In the genomic region with DNA sequence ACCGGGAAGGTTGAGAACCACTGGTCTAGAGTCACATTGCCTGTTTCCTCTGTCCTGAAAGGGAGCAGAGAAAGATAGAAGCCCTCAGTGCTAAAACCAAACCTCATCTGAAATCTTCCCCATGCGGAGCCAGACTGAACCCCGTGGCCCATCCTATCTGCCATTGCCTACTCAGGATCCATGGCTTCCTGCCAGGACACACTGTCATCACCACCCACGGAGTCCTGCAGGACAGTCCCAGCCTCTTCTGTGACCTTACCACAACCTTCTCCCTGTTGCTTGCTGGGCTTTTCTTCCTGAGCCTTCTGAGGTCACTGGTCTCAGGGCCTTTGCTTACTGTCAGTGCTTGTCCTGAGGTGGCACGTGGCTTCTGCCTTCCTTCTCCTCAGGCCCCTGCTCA, we compare ENCODE assay signal across 14 mouse cellular contexts.
A peak's percentile ranks its signal among the peaks of the same experiment; 100 is the strongest.
DNase-seq lines count a peak whose midpoint lies in the region; ATAC-seq and TF ChIP-seq lines count a peak whose summit lies in the region.
"Had no signal": no experiment of that assay in that cellular context is flagged by ENCODE, and none has a peak within 500 bp of the region (broad histone marks: within the 10 kb centered on the region; RNA-seq: fewer than 3 reads in every experiment).

No protein-coding gene starts in this region.

- no peak overlapping the region for H3K4me3 ChIP-seq in heart, adult 2 months
- H3K4me3 ChIP-seq in heart, embryonic 11.5 days (ENCODE audit: low read depth, low read length): no peak overlapping the region
- no peak overlapping the region for H3K4me3 ChIP-seq in heart, postnatal 0 days (ENCODE audit: low read depth, low read length)
- H3K4me3 ChIP-seq in hindbrain, embryonic 11.5 days (ENCODE audit: low read depth, low read length): no peak overlapping the region
- H3K4me3 ChIP-seq: limb, embryonic 12.5 days had no signal

- ATAC-seq in heart, embryonic 11.5 days (replicated peaks; ENCODE audit: insufficient number of reproducible peaks, low FRiP score, low TSS enrichment): no peak; the same call in 1 of the 2 replicates
- peak; percentile 79 for ATAC-seq in heart, postnatal 0 days (ENCODE audit: insufficient read depth, low read depth)
- ATAC-seq in hindbrain, embryonic 11.5 days (ENCODE audit: low FRiP score): no peak
- ATAC-seq: forebrain, embryonic 14.5 days; hindbrain, embryonic 16.5 days had no signal

- H3K79me2 ChIP-seq in heart, adult 2 months (replicated peaks; ENCODE audit: control insufficient read depth, insufficient read depth, low read length): no peaks in the 10 kb centered on the region

- no peak overlapping the region for H3K27ac ChIP-seq in heart, adult 2 months
- no peak overlapping the region for H3K27ac ChIP-seq in heart, embryonic 11.5 days (ENCODE audit: low read depth, low read length)
- H3K27ac ChIP-seq in heart, postnatal 0 days (ENCODE audit: low read depth): no peak overlapping the region
- no peak overlapping the region for H3K27ac ChIP-seq in hindbrain, embryonic 11.5 days (ENCODE audit: low read depth, low read length)
- H3K27ac ChIP-seq: limb, embryonic 12.5 days had no signal

- H3K9ac ChIP-seq in heart, adult 2 months (ENCODE audit: low read depth, low read length): no peak overlapping the region
- no peak overlapping the region for H3K9ac ChIP-seq in heart, embryonic 11.5 days (ENCODE audit: low read depth, low read length)
- H3K9ac ChIP-seq in heart, postnatal 0 days (replicated peaks; ENCODE audit: low read depth, low read length): no peak overlapping the region
- no peak overlapping the region for H3K9ac ChIP-seq in hindbrain, embryonic 11.5 days (ENCODE audit: low read depth, low read length)
- H3K9ac ChIP-seq: limb, embryonic 12.5 days had no signal

- no peaks in the 10 kb centered on the region for H3K36me3 ChIP-seq in heart, adult 2 months (ENCODE audit: control insufficient read depth, insufficient read depth, low read length)
- H3K36me3 ChIP-seq in heart, embryonic 11.5 days (ENCODE audit: control insufficient read depth, insufficient read depth, low read length): no peaks in the 10 kb centered on the region
- H3K36me3 ChIP-seq in heart, postnatal 0 days (replicated peaks; ENCODE audit: control insufficient read depth, insufficient read depth, low read length): no peaks in the 10 kb centered on the region
- no peaks in the 10 kb centered on the region for H3K36me3 ChIP-seq in hindbrain, embryonic 11.5 days (ENCODE audit: control insufficient read depth, insufficient read depth, low read length)
- H3K36me3 ChIP-seq: limb, embryonic 12.5 days had no signal

- no peaks in the 10 kb centered on the region for H3K27me3 ChIP-seq in heart, adult 2 months (ENCODE audit: control insufficient read depth, insufficient read depth, low read length)
- H3K27me3 ChIP-seq in heart, embryonic 11.5 days (ENCODE audit: control insufficient read depth, insufficient read depth, low read length): no peaks in the 10 kb centered on the region; the same call in 1 of the 2 replicates
- H3K27me3 ChIP-seq in heart, postnatal 0 days (ENCODE audit: control insufficient read depth, insufficient read depth, low read length): no peaks in the 10 kb centered on the region
- no peaks in the 10 kb centered on the region for H3K27me3 ChIP-seq in hindbrain, embryonic 11.5 days (ENCODE audit: control insufficient read depth, insufficient read depth, low read length)
- H3K27me3 ChIP-seq: limb, embryonic 12.5 days had no signal

- 37% methylated on average over 5 of the region's 5 CpGs for WGBS in heart, adult 2 months
- 45% methylated on average over 5 of the region's 5 CpGs for WGBS in heart, embryonic 11.5 days (ENCODE audit: insufficient replicate concordance)
- WGBS in heart, postnatal 0 days: 25% methylated on average over 5 of the region's 5 CpGs
- WGBS in hindbrain, embryonic 11.5 days: 79% methylated on average over 5 of the region's 5 CpGs

- intact Hi-C loops in heart, adult 2 months (cut with DNase I): no loop called here

- no peak overlapping the region for H3K4me2 ChIP-seq in heart, embryonic 11.5 days
- no peak overlapping the region for H3K4me2 ChIP-seq in heart, postnatal 0 days (ENCODE audit: low read depth, low read length)
- H3K4me2 ChIP-seq in hindbrain, embryonic 11.5 days (replicated peaks; ENCODE audit: low read depth, low read length): no peak overlapping the region
- H3K4me2 ChIP-seq: limb, embryonic 12.5 days had no signal

- no peak for TF ChIP-seq CTCF in heart, adult 2 months (IDR thresholded peaks at IDR 0.05)
- no peak for TF ChIP-seq CTCF in heart, postnatal 0 days (IDR thresholded peaks at IDR 0.05; ENCODE audit: low read depth)

- no peaks in the 10 kb centered on the region for H3K4me1 ChIP-seq in heart, adult 2 months (ENCODE audit: control insufficient read depth, insufficient read depth, low read length)
- peaks cover 3% of the 10 kb centered on the region; the same call in 1 of the 2 replicates for H3K4me1 ChIP-seq in heart, embryonic 11.5 days (ENCODE audit: control insufficient read depth, insufficient read depth, low read length)
- peaks cover 4% of the 10 kb centered on the region; the same call in 1 of the 2 replicates for H3K4me1 ChIP-seq in heart, postnatal 0 days (ENCODE audit: control insufficient read depth, insufficient read depth)
- H3K4me1 ChIP-seq in hindbrain, embryonic 11.5 days (replicated peaks; ENCODE audit: control insufficient read depth, insufficient read depth, low read length): no peaks in the 10 kb centered on the region

- TF ChIP-seq POLR2A in heart, adult 2 months (IDR thresholded peaks at IDR 0.05; ENCODE audit: insufficient read depth, low read depth, low read length): no peak

- DNase-seq in heart, adult 2 months: peak; percentile 14 to 15
- DNase-seq in testis, postnatal 10 days (ENCODE audit: low spot score): peak; percentile 43
- no peak for DNase-seq in testis, postnatal 14 days (ENCODE audit: low spot score)
- DNase-seq in adrenal gland, adult 2 months: peak; percentile 77
- DNase-seq in heart, postnatal 0 days (ENCODE audit: low spot score): peak; percentile 50
- no peak for DNase-seq in hindbrain, embryonic 11.5 days (ENCODE audit: low spot score)
- no peak for DNase-seq in cerebellum, postnatal 14 days
- DNase-seq: lung, adult 2 months; right cerebral cortex, postnatal 25 days; thymus, postnatal 14 days had no signal

- H3K9me3 ChIP-seq in heart, embryonic 11.5 days (replicated peaks; ENCODE audit: control insufficient read depth, low read length): no peaks in the 10 kb centered on the region
- H3K9me3 ChIP-seq in heart, postnatal 0 days (replicated peaks; ENCODE audit: control insufficient read depth, low read length): no peaks in the 10 kb centered on the region
- H3K9me3 ChIP-seq in hindbrain, embryonic 11.5 days (ENCODE audit: control insufficient read depth, low read length): no peaks in the 10 kb centered on the region
- H3K9me3 ChIP-seq: limb, embryonic 12.5 days had no signal

- TF ChIP-seq EP300 in heart, adult 2 months (IDR thresholded peaks at IDR 0.05; ENCODE audit: insufficient read depth, low read depth, low read length): no peak
- no peak for TF ChIP-seq EP300 in heart, postnatal 0 days (IDR thresholded peaks at IDR 0.05; ENCODE audit: low read depth)

Comparison
In these comparisons a context has a peak if more than half of its experiments do, and no peak if none do; other contexts are left out.
1. DNase-seq: peak in heart, adult 2 months (2 of 2), testis, postnatal 10 days (single experiment), adrenal gland, adult 2 months (single experiment) and heart, postnatal 0 days (single experiment); none in testis, postnatal 14 days (single experiment), hindbrain, embryonic 11.5 days (single experiment) and cerebellum, postnatal 14 days (0 of 2).